Mouse (Mus musculus) G1E (cell line): ENCODE data around the gene Rnase12.

Source experiments
- CTCF ChIP-seq: IDR thresholded peaks from 2 replicates; pipeline ENCODE4 v1.5.1; 2012; ENCODE audit warnings: low read depth, low read length, inconsistent platforms, mixed read lengths
- GATA1 ChIP-seq: IDR thresholded peaks from 2 replicates; pipeline ENCODE4 v1.6.1; 2012; ENCODE audit warnings: borderline replicate concordance, low read length, inconsistent platforms, mixed read lengths
- GATA2 ChIP-seq: IDR thresholded peaks from 2 replicates; pipeline ENCODE4 v1.6.1; 2012; ENCODE audit warnings: low read depth, low read length, inconsistent platforms, borderline replicate concordance
- POLR2AphosphoS5 ChIP-seq: IDR thresholded peaks from 2 replicates; pipeline ENCODE4 v1.6.1; 2012; ENCODE audit warnings: low read depth, low read length, inconsistent platforms; ENCODE audit not compliant: insufficient replicate concordance
- TAL1 ChIP-seq: conservative IDR thresholded peaks from 2 replicates; pipeline ENCODE4 v1.6.1; 2012; ENCODE audit warnings: low read depth, low read length, inconsistent platforms, mixed read lengths

DNA sequence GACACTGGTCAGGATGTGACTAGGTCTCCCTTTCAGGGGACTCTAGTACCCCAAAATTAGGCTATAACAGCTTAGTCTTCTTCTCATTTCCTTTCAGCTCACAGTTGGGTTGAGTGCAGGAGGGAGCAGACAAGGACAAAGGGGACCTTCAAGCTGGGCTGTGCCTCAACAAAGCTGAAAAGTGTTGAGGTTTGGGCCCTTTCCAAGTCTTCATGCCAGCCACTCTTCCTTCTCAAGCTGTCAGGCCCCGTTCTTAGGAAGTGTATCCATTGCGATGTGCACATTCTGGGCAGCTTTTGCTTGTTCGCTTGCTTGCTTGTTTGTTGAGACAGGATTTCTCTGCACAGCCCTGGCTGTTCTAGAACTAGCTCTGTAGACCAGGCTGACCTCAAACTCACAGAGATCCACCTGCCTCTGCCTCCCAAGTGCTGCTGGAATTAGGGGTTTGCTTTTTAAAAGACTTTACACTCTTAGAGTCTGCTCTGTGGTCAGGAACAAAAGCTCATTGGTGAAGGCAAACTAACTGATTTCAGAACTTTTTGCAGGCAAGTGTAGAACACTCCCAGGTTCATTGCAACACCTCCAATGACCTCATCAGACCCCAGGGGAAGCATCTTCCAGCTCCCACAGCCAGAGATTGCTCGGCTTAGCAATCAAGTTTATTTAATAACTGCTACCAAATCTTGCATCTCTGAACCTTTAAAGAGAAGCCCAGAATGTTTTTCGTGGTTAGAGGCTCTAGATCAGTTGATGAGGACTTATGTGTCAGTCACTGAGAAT is 36.8 kb upstream of the Rnase12 start:
- TF ChIP-seq CTCF (no peak), GATA2 (no peak), TAL1 (no peak), GATA1 (no peak), POLR2AphosphoS5 (no peak)
